Mouse (Mus musculus) myocyte (in vitro differentiated cells): ENCODE data around the gene Pax5. TPM values are rescaled to one million over a fixed set of nuclear protein-coding genes. Genes with fewer than 3 reads are reported as not detected.

Source experiments
- H3K27me3 ChIP-seq: one replicate; pipeline ENCODE4 v1.6.1; 2011; ENCODE audit not compliant: control insufficient read depth, insufficient read depth, insufficient read length
- H3K36me3 ChIP-seq: one replicate; pipeline ENCODE4 v1.6.1; 2011; ENCODE audit not compliant: control insufficient read depth, insufficient read depth
- H3K4me2 ChIP-seq: one replicate; pipeline ENCODE4 v1.6.1; 2011; ENCODE audit warnings: low read depth, control low read depth
- H3K4me3 ChIP-seq: one replicate; pipeline ENCODE4 v1.5.1; 2011; ENCODE audit warnings: mild to moderate bottlenecking, control low read depth, moderate library complexity
- H3K79me2 ChIP-seq: one replicate; pipeline ENCODE4 v1.6.1; 2011; ENCODE audit not compliant: control insufficient read depth, insufficient read depth
- H3ac ChIP-seq: one replicate; pipeline ENCODE4 v1.6.1; 2011; ENCODE audit not compliant: control insufficient read depth, insufficient read length
- CEBPB ChIP-seq: IDR thresholded peaks from 2 replicates; pipeline ENCODE4 v1.6.1; 2011; ENCODE audit warnings: mild to moderate bottlenecking, moderate library complexity; ENCODE audit not compliant: poor library complexity, insufficient read depth, severe bottlenecking
- E2F4 ChIP-seq: IDR thresholded peaks from one replicate; pipeline ENCODE4 v1.6.1; 2011; ENCODE audit warnings: mild to moderate bottlenecking, control low read depth, moderate library complexity; ENCODE audit not compliant: insufficient read depth
- MAX ChIP-seq: IDR thresholded peaks from one replicate; pipeline ENCODE4 v1.6.1; 2011; ENCODE audit warnings: low read depth, mild to moderate bottlenecking, control low read depth
- MYOD1 ChIP-seq, 3 experiments: IDR thresholded peaks; one replicate each; pipeline ENCODE4 v1.6.1; 2011; ENCODE audit warnings: control low read depth in 2 of 3, low read depth in 2 of 3, mild to moderate bottlenecking in 2 of 3, moderate library complexity in 1 of 3; ENCODE audit not compliant: insufficient read length in 2 of 3, control insufficient read depth in 1 of 3
- MYOG ChIP-seq, 3 experiments: IDR thresholded peaks; one replicate each; pipeline ENCODE4 v1.6.1; 2011; ENCODE audit warnings: control low read depth in 2 of 3, low read depth in 2 of 3, mild to moderate bottlenecking in 2 of 3; ENCODE audit not compliant: insufficient read length in 2 of 3, control insufficient read depth in 1 of 3, insufficient read depth in 1 of 3
- POLR2A ChIP-seq: IDR thresholded peaks from one replicate; pipeline ENCODE4 v1.6.1; 2011; ENCODE audit warnings: low read depth, mild to moderate bottlenecking, control low read depth, moderate library complexity; ENCODE audit not compliant: insufficient read length
- POLR2AphosphoS2 ChIP-seq: IDR thresholded peaks from one replicate; pipeline ENCODE4 v1.6.1; 2011; ENCODE audit warnings: low read depth, control low read depth; ENCODE audit not compliant: insufficient read length
- REST ChIP-seq: IDR thresholded peaks from one replicate; pipeline ENCODE4 v1.6.1; 2011; ENCODE audit warnings: mild to moderate bottlenecking, control low read depth, moderate library complexity; ENCODE audit not compliant: insufficient read depth, insufficient read length
- SRF ChIP-seq: IDR thresholded peaks from one replicate; pipeline ENCODE4 v1.6.1; 2011; ENCODE audit warnings: low read depth; ENCODE audit not compliant: control insufficient read depth, insufficient read length
- TCF12 ChIP-seq: IDR thresholded peaks from one replicate; pipeline ENCODE4 v1.6.1; 2011; ENCODE audit warnings: mild to moderate bottlenecking, control low read depth; ENCODE audit not compliant: poor library complexity, insufficient read depth, severe bottlenecking
- TCF3 ChIP-seq: IDR thresholded peaks from one replicate; pipeline ENCODE4 v1.6.1; 2011; ENCODE audit warnings: low read depth, control low read depth; ENCODE audit not compliant: insufficient read length
- USF1 ChIP-seq: IDR thresholded peaks from one replicate; pipeline ENCODE4 v1.6.1; 2011; ENCODE audit warnings: low read depth, mild to moderate bottlenecking, control low read depth, moderate library complexity
- polyA plus RNA-seq: library from polyadenylated mRNA; unstranded; fragments of >200 nt; fragmentation: generic; extraction: Trizol; gene quantifications from one replicate; pipeline ENCODE4 v1.2.1, GENCODE M21; 2012; ENCODE audit warnings: missing spikeins

The Pax5 gene
- polyA plus RNA-seq, 1 experiment: 0.01 TPM

GRCm38 (mm10) chr4:44622682-44623434, 87.4 kb downstream of the Pax5 start:
- H3K36me3 ChIP-seq: no peaks in the 10 kb centered on the region
- no peak overlapping the region for H3ac ChIP-seq
- no peak for TF ChIP-seq TCF12
- no peak for TF ChIP-seq POLR2AphosphoS2
- TF ChIP-seq REST: no peak
- TF ChIP-seq TCF3: no peak
- TF ChIP-seq E2F4: no peak
- TF ChIP-seq POLR2A: no peak
- no peak for TF ChIP-seq USF1
- no peak for TF ChIP-seq MAX
- TF ChIP-seq MYOD1 (IDR thresholded peaks at IDR 0.05; ENCODE audit: control insufficient read depth in 1 of 3, insufficient read length in 2 of 3, low read depth in 2 of 3): no peak
- no peak for TF ChIP-seq SRF
- TF ChIP-seq CEBPB: no peak
- peaks cover 11% of the 10 kb centered on the region for H3K27me3 ChIP-seq
- H3K4me3 ChIP-seq: no peak overlapping the region
- no peak overlapping the region for H3K4me2 ChIP-seq
- H3K79me2 ChIP-seq: no peaks in the 10 kb centered on the region

- Histone ChIP-seq H3K36me3 (no peaks in the 10 kb centered on the region), H3K4me2 (no peak overlapping the region), H3ac (no peak overlapping the region), H3K4me3 (no peak overlapping the region), H3K79me2 (no peaks in the 10 kb centered on the region), H3K27me3 (peaks cover 20% of the 10 kb centered on the region)
- TF ChIP-seq E2F4 (no peak), TCF3 (no peak), USF1 (no peak), POLR2A (no peak), POLR2AphosphoS2 (no peak), MYOG (IDR thresholded peaks at IDR 0.05; ENCODE audit: control insufficient read depth in 1 of 3, insufficient read depth in 1 of 3, insufficient read length in 2 of 3, low read depth in 2 of 3) (no peak), CEBPB (no peak), SRF (no peak), TCF12 (no peak), MYOD1 (IDR thresholded peaks at IDR 0.05; ENCODE audit: control insufficient read depth in 1 of 3, insufficient read length in 2 of 3, low read depth in 2 of 3) (no peak), MAX (no peak), REST (no peak)
Observed at GRCm38 (mm10) chr4:44620241-44620640, 90.0 kb downstream of the Pax5 start.

- no peak for TF ChIP-seq MYOD1 (IDR thresholded peaks at IDR 0.05; ENCODE audit: control insufficient read depth in 1 of 3, insufficient read length in 2 of 3, low read depth in 2 of 3)
- TF ChIP-seq TCF3: no peak
- no peak for TF ChIP-seq REST
- TF ChIP-seq POLR2A: no peak
- no peak for TF ChIP-seq E2F4
- TF ChIP-seq SRF: no peak
- TF ChIP-seq TCF12: no peak
- no peak for TF ChIP-seq CEBPB
- TF ChIP-seq USF1: no peak
- no peak for TF ChIP-seq MYOG (IDR thresholded peaks at IDR 0.05; ENCODE audit: control insufficient read depth in 1 of 3, insufficient read depth in 1 of 3, insufficient read length in 2 of 3, low read depth in 2 of 3)
- no peak for TF ChIP-seq MAX
- no peak for TF ChIP-seq POLR2AphosphoS2
- no peaks in the 10 kb centered on the region for H3K79me2 ChIP-seq
- no peak overlapping the region for H3ac ChIP-seq
- peaks cover 15% of the 10 kb centered on the region for H3K27me3 ChIP-seq
- H3K4me3 ChIP-seq: no peak overlapping the region
- H3K4me2 ChIP-seq: no peak overlapping the region
- no peaks in the 10 kb centered on the region for H3K36me3 ChIP-seq
Observed at GRCm38 (mm10) chr4:44614066-44614667, 96.1 kb downstream of the Pax5 start.

- Histone ChIP-seq H3K27me3 (peaks cover 15% of the 10 kb centered on the region), H3K36me3 (no peaks in the 10 kb centered on the region), H3K4me3 (no peak overlapping the region), H3K79me2 (no peaks in the 10 kb centered on the region), H3K4me2 (no peak overlapping the region), H3ac (no peak overlapping the region)
- TF ChIP-seq POLR2AphosphoS2 (no peak), TCF12 (no peak), E2F4 (no peak), USF1 (no peak), CEBPB (no peak), TCF3 (no peak), MYOG (IDR thresholded peaks at IDR 0.05; ENCODE audit: control insufficient read depth in 1 of 3, insufficient read depth in 1 of 3, insufficient read length in 2 of 3, low read depth in 2 of 3) (no peak), MAX (no peak), POLR2A (no peak), MYOD1 (IDR thresholded peaks at IDR 0.05; ENCODE audit: control insufficient read depth in 1 of 3, insufficient read length in 2 of 3, low read depth in 2 of 3) (no peak), REST (no peak), SRF (no peak)
Observed at GRCm38 (mm10) chr4:44612392-44612791, 97.9 kb downstream of the Pax5 start.
